Mouse (Mus musculus): ENCODE measurements around the gene Chrm3. TPM values are rescaled to one million over a fixed set of nuclear protein-coding genes. Genes with fewer than 3 reads are reported as not detected.

Gene Chrm3
- polyA plus RNA-seq, 1 experiment from 2014 or later: 1.3 TPM

DNA sequence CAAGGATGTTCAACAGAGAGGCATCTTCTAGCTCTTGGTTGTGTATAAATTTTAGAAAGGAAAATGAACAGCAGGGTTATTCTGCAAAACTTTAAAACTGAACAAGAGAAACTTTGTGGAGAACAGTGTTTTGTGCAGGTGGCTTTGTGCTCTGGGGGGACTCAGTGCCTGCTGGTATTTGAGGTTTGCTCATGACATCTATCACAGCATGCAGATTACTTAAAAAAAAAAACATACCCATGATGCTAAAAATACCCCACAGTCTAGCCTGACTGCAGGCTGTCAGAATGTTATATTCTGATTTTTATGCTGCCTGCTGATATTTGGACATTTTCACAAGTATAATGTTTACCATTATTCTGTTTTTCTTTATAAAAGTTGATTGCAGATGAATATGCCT lies 456.2 kb downstream of the Chrm3 start:
- H3K4me3 ChIP-seq: no peak overlapping the region
- ATAC-seq (ENCODE audit: insufficient number of reproducible peaks, insufficient read depth, low FRiP score, low TSS enrichment, low read depth): no peak
- H3K9me3 ChIP-seq: 0 out of 2 replicates have a peak, but pooled peaks cover 3% of the 10 kb centered on the region
- no peaks in the 10 kb centered on the region for H3K27me3 ChIP-seq
- H3K4me1 ChIP-seq: no peaks in the 10 kb centered on the region
- no peaks in the 10 kb centered on the region for H3K36me3 ChIP-seq
- no peak overlapping the region for H3K9ac ChIP-seq
- no peak overlapping the region for H3K4me2 ChIP-seq
- H3K27ac ChIP-seq: no peak overlapping the region

DNA sequence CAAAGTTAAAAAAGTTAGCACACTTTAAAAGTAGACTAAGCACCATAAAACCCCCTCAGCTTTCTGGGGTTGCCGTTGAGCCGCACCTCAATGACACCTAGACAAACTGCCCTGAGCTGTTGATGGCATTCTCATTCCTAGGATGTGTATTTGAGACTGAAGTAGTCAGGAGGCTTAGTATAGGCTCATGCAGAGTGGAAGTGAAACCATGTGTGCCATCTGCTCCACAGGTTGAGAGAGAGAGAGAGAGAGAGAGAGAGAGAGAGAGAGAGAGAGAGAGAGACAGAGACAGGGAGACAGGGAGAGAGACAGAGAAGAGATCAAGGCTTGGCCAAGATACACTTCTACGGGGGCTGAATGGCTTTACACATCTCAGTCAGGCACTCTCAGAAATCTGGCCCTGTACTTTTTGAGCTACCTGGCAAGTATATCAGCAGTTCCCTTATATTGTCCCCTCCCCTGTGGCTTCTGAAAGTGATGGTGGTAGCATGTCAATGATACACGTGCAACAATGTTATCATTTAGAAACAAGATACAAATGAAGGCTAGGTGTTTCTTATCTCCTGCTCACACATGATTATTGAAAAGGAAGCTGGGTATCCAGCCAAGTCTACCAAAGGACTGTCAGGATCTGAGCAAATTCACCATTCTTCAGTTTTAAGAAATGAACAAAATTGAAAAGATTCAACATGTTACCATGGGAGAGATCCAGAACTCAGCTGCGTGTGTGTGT lies 459.8 kb downstream of the Chrm3 start:
- Histone ChIP-seq H3K27me3 (no peaks in the 10 kb centered on the region), H3K27ac (no peak overlapping the region), H3K4me2 (no peak overlapping the region), H3K4me3 (no peak overlapping the region), H3K4me1 (no peaks in the 10 kb centered on the region), H3K36me3 (no peaks in the 10 kb centered on the region), H3K9me3 (0 out of 2 replicates have a peak, but pooled peaks cover 3% of the 10 kb centered on the region), H3K9ac (no peak overlapping the region)
- no peak for ATAC-seq (ENCODE audit: insufficient number of reproducible peaks, insufficient read depth, low FRiP score, low TSS enrichment, low read depth)
- WGBS: 81% methylated on average over 5 of the region's 5 CpGs

DNA sequence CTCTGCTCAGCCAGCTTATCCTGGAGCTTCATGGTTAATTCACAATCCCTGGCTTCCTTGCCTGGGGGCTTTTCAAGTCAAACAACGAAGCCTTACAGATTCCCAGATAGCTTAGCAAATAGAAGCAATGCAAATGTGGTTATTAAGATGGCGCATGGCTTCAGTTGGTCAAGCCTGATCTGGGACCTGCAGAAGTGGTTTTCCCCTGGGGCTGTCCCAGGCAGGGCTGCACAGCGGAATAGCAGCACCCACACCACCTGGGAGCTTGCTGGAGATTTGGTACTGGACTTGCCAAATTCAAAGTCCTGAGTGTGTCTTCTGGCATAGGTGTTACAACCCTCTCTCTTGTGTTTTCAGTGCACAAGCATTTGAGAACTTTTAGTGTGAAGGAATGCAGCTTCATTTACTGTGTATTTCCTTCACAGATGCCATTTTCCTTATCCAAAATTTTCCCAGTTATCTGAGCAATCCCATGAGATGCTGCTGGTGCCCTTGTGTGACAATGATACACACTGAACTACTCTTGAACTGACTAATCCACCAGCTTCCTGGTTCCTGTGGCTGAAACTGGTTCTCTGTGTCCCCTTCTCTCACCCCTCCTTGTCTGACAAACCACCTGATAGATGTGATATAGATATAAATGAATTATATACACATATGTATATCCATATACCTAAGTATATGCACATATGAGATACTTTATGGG lies 461.8 kb downstream of the Chrm3 start:
- H3K27me3 ChIP-seq: no peaks in the 10 kb centered on the region
- 36% methylated on average over 3 of the region's 3 CpGs for WGBS

DNA sequence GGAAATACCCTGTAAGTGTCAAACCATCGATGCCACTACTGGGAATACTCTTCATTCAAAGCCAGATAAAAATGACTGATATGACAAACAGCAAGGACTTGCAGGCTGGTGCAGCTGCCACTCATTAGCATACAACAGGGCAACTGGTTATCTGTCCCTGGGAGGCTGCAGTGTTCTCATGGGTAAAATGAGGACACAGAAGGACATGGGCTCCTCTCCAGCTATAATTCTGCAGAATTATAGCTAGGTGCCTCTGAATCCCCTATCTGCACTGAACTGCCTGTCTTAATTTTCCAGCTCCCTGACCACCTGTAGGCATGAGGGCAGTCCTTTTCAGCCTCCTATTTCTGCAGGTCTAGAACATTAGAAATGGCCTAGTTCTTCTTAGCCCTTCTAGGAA lies 463.4 kb downstream of the Chrm3 start:
- H3K9ac ChIP-seq: no peak overlapping the region
- no peak overlapping the region for H3K27ac ChIP-seq
- no peaks in the 10 kb centered on the region for H3K27me3 ChIP-seq
- H3K4me1 ChIP-seq: no peaks in the 10 kb centered on the region
- 47% methylated on average over 1 of the region's 1 CpGs for WGBS
- H3K4me3 ChIP-seq: no peak overlapping the region
- H3K36me3 ChIP-seq: no peaks in the 10 kb centered on the region
- no peak for ATAC-seq (ENCODE audit: insufficient number of reproducible peaks, insufficient read depth, low FRiP score, low TSS enrichment, low read depth)
- no peaks in the 10 kb centered on the region for H3K9me3 ChIP-seq
- no peak overlapping the region for H3K4me2 ChIP-seq

More for the DNA sequence above, 461.8 kb downstream of the Chrm3 start:
- Histone ChIP-seq H3K4me3 (no peak overlapping the region), H3K4me1 (no peaks in the 10 kb centered on the region), H3K36me3 (no peaks in the 10 kb centered on the region), H3K27ac (no peak overlapping the region), H3K9ac (no peak overlapping the region), H3K4me2 (no peak overlapping the region), H3K9me3 (0 out of 2 replicates have a peak, but pooled peaks cover 2% of the 10 kb centered on the region)
- ATAC-seq (ENCODE audit: insufficient number of reproducible peaks, insufficient read depth, low FRiP score, low TSS enrichment, low read depth): no peak

DNA sequence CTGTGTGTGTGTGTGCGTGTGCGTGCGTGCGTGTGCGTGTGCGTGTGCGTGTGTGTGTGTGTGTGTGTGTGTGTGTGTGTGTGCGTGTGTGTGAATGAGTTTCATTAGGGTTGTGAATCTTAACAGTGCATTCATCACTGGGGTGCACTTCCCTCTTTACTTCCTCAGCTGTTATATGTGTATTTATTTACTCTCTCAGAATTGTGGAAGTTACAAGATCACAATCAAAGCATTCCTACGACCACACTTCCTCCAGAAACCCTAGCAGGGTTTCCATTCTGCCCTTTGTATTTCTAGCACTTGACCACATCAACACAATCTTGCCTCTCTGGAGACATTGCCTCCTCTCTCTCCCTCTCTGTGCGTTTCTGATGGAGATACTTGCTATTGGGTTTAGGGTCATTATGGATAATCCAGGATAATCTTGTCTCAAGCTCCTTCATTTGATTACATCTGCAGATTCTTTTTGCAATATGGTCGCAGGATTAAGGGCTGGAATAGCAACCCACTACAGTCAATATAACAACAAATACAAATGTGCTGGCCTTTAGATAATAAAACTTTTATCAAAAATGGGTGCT lies 465.5 kb downstream of the Chrm3 start:
- no peak for ATAC-seq (ENCODE audit: insufficient number of reproducible peaks, insufficient read depth, low FRiP score, low TSS enrichment, low read depth)

DNA sequence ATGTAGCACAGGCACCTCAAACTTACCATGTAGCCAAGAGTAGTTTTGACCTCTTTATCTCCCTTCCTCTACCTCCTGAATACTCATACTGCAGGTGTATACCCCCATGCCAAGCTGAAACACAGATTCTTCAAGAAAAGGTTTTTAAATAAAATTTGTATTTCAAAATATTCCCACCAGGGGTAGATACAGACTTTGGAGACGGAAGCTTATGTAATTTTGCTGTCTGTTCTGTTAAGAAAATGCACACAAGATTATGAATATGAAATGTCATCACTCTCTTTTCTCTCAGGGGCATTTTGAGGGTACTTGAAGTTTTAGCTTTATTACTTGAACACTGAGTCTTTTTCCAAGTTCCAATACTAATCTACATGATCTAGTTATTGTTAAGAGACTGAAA lies 469.6 kb downstream of the Chrm3 start:
- no peak for ATAC-seq (ENCODE audit: insufficient number of reproducible peaks, insufficient read depth, low FRiP score, low TSS enrichment, low read depth)

More for the DNA sequence above, 465.5 kb downstream of the Chrm3 start:
- no peak overlapping the region for H3K9ac ChIP-seq
- no peak overlapping the region for H3K4me2 ChIP-seq
- no peaks in the 10 kb centered on the region for H3K36me3 ChIP-seq
- H3K9me3 ChIP-seq: no peaks in the 10 kb centered on the region
- no peaks in the 10 kb centered on the region for H3K4me1 ChIP-seq
- H3K27ac ChIP-seq: no peak overlapping the region
- 86% methylated on average over 11 of the region's 11 CpGs for whole genome bisulfite sequencing
- H3K4me3 ChIP-seq: no peak overlapping the region
- no peaks in the 10 kb centered on the region for H3K27me3 ChIP-seq

DNA sequence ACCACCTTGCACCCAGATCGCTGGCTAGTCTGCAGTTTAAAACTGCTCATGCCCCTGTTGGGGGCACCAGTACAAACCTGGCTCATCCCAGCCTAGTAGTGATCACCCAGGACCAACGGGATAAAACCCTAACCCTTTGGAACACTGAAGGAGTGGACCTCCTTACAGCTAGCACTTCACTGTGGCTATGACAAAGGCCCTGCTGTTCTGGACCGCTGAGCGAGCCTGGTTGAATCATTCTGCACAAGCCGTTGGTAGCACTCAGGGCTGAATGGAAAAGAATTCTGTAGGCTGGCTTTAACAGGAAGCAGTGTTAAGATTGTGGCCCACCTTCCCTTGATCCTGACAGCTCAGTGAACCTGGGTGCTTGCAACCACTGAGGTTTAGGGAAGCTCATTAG lies 470.2 kb downstream of the Chrm3 start:
- H3K4me1 ChIP-seq: no peaks in the 10 kb centered on the region
- ATAC-seq (ENCODE audit: insufficient number of reproducible peaks, insufficient read depth, low FRiP score, low TSS enrichment, low read depth): no peak
- no peak overlapping the region for H3K27ac ChIP-seq
- no peak overlapping the region for H3K4me2 ChIP-seq
- no peak overlapping the region for H3K4me3 ChIP-seq
- 43% methylated on average over 5 of the region's 5 CpGs for WGBS
- no peaks in the 10 kb centered on the region for H3K27me3 ChIP-seq
- H3K36me3 ChIP-seq: no peaks in the 10 kb centered on the region
- no peaks in the 10 kb centered on the region for H3K9me3 ChIP-seq
- H3K9ac ChIP-seq: no peak overlapping the region

More for the DNA sequence above, 469.6 kb downstream of the Chrm3 start:
- H3K36me3 ChIP-seq: no peaks in the 10 kb centered on the region
- H3K9ac ChIP-seq: no peak overlapping the region
- no peaks in the 10 kb centered on the region for H3K9me3 ChIP-seq
- H3K27me3 ChIP-seq: no peaks in the 10 kb centered on the region
- WGBS: 76% methylated on average over 1 of the region's 1 CpGs
- no peaks in the 10 kb centered on the region for H3K4me1 ChIP-seq
- H3K4me3 ChIP-seq: no peak overlapping the region
- no peak overlapping the region for H3K27ac ChIP-seq
- no peak overlapping the region for H3K4me2 ChIP-seq

DNA sequence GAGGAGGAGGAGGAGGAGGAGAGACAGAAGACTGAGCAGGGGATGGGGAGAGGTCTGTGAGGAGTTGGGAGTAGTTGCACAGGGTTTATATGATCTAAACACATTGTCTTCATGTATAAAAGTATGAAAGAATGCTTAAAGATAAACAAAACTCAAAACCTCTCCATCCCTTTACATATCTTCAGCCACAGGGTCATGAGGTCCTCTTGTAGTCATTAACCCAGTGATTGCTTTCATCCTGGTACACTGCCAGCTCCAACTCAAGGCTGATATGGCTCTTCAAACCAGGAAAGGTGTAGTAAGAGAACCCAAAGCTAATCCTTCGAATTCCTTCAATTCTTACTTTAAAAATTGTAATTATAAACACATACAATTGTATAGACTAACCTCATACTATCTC lies 470.7 kb downstream of the Chrm3 start:
- no peak for ATAC-seq (ENCODE audit: insufficient number of reproducible peaks, insufficient read depth, low FRiP score, low TSS enrichment, low read depth)
- Histone ChIP-seq H3K4me2 (no peak overlapping the region), H3K27me3 (no peaks in the 10 kb centered on the region), H3K9ac (no peak overlapping the region), H3K4me1 (no peaks in the 10 kb centered on the region), H3K36me3 (no peaks in the 10 kb centered on the region), H3K27ac (no peak overlapping the region), H3K9me3 (no peaks in the 10 kb centered on the region), H3K4me3 (no peak overlapping the region)
- WGBS: 69% methylated on average over 1 of the region's 1 CpGs

DNA sequence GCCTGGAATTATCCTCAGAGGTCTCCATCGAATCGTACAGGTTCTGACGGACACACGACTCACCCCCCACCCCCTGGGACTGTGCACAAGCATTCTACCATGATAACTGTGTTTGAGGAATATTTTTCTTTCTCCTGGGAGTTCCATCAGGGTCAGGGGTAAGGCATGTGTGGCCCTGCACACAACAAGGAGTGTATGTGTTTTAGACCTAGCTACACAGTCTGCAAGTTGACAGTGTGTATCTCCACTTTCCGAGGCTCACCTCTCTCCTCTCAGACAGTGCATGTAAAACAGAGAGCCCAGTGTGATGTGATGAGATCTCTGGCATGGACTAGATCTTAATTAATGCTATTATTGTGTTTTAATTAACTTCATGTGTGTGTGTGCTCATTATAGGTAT lies 472.4 kb downstream of the Chrm3 start:
- H3K27me3 ChIP-seq: no peaks in the 10 kb centered on the region
- H3K4me2 ChIP-seq: no peak overlapping the region
- H3K4me3 ChIP-seq: no peak overlapping the region
- H3K36me3 ChIP-seq: no peaks in the 10 kb centered on the region
- no peaks in the 10 kb centered on the region for H3K4me1 ChIP-seq
- ATAC-seq (ENCODE audit: insufficient number of reproducible peaks, insufficient read depth, low FRiP score, low TSS enrichment, low read depth): no peak
- WGBS: 24% methylated on average over 5 of the region's 5 CpGs
- no peak overlapping the region for H3K9ac ChIP-seq
- H3K9me3 ChIP-seq: no peaks in the 10 kb centered on the region
- no peak overlapping the region for H3K27ac ChIP-seq

DNA sequence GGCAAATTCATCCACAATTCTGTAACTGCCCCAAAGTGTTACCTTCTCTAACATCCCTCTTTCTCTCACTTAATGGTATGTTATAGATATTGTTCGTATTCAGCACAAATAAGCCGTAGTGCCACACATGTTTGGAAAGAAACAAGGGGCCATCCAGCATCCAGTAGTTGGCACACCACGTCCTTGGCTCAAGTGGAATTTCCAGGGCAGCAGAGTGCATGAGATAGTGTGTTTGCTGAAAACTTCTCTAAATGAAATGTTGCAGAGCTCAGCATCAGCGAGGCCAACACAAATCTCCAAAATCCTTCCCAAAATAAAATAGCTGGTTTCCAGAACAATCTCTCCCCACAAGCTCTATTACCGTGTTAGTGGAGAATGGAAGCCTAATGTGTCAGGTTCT lies 473.4 kb downstream of the Chrm3 start:
- Histone ChIP-seq H3K4me2 (no peak overlapping the region), H3K4me1 (no peaks in the 10 kb centered on the region), H3K36me3 (no peaks in the 10 kb centered on the region), H3K9me3 (no peaks in the 10 kb centered on the region), H3K27me3 (no peaks in the 10 kb centered on the region), H3K9ac (no peak overlapping the region), H3K4me3 (no peak overlapping the region), H3K27ac (no peak overlapping the region)
- no peak for ATAC-seq (ENCODE audit: insufficient number of reproducible peaks, insufficient read depth, low FRiP score, low TSS enrichment, low read depth)
- 89% methylated on average over 5 of the region's 5 CpGs for WGBS

DNA sequence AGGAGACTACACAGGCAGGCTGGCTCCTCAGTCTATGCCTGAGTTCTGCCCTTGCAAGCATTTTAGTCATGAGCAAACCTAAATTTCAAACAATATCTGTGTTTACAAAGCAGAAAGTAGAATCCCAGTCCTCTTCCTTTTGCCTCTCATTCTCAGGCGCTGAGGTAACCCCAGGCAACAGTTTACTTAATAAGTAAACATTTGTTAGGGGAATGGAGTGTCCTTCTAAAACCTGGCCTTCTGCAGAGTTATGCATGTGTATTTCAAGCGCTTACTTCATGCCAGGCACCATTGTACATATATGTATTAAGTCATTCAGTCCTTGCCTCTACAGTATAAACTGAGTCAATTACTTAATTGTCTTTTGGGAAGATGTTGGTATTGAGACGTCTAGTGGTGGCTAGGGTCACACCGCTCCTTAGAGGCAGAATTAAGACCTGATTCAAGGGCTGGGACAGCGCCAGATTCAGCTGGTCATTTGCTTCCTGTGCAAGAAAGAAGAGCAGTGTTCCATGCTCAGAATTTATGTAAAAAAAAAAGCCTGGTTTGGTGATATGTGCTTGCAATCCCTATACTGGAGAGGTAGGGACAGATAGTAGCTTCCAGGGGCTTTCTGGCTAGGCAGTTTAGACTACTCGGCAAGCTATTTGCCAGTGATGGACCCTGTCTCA lies 474.0 kb downstream of the Chrm3 start:
- no peak overlapping the region for H3K4me2 ChIP-seq
- H3K4me1 ChIP-seq: no peaks in the 10 kb centered on the region
- no peaks in the 10 kb centered on the region for H3K9me3 ChIP-seq
- no peaks in the 10 kb centered on the region for H3K27me3 ChIP-seq
- no peak overlapping the region for H3K9ac ChIP-seq
- no peak overlapping the region for H3K4me3 ChIP-seq
- no peaks in the 10 kb centered on the region for H3K36me3 ChIP-seq
- 80% methylated on average over 6 of the region's 6 CpGs for WGBS
- ATAC-seq (ENCODE audit: insufficient number of reproducible peaks, insufficient read depth, low FRiP score, low TSS enrichment, low read depth): no peak
- H3K27ac ChIP-seq: no peak overlapping the region
